Mouse (Mus musculus) erythroblast, embryonic 14.5 days (primary cell): ENCODE results near the gene Gm48551.

ENCODE experiments used
- GATA1 ChIP-seq: IDR thresholded peaks from 2 replicates; pipeline ENCODE4 v1.6.1; 2012; ENCODE audit warnings: low read length, inconsistent platforms, mixed read lengths
- TAL1 ChIP-seq: IDR thresholded peaks from 3 replicates; pipeline ENCODE4 v1.6.1; 2012; ENCODE audit warnings: low read length, inconsistent platforms, mixed read lengths

DNA sequence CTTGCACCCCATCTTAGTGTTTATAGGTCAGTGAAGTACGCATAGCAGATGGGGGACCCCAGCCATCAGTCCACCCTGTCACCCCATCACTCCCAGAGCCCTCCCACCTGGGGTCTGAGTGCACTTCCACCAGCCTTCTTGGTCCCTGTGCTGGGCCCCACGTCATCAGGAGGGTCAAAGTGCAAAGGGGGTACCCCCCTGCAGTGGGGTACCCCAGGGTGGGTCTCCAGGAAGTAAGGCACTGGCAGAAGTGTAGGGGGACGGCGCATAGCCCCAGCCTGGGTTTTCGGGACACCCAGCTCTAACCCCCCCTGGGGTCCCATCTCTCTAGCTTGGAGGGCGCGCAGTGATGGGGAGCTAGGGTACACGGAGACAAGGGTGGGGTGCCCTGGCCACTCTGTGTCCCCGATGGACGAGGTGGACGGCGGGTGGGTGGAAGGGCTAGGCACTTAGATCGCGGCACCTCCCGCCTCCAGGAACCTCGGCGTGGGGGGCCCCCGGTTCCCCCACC is 15.6 kb downstream of the Gm48551 start:
- TF ChIP-seq TAL1 = no peak
- no peak for TF ChIP-seq GATA1
